Mouse (Mus musculus) cortical plate, adult 2 months (tissue): ENCODE measurements around the gene Atp2a1.

Source experiments
- CTCF ChIP-seq: fragments of 200-500 bp; IDR thresholded peaks from 2 replicates; pipeline ENCODE4 v1.5.1; 2011; ENCODE audit warnings: mild to moderate bottlenecking, control low read depth, low read length; ENCODE audit not compliant: insufficient read depth; ENCODE audit errors: extremely low read depth
- POLR2A ChIP-seq: fragments of 200-500 bp; IDR thresholded peaks from 2 replicates; pipeline ENCODE4 v1.6.1; 2011; ENCODE audit warnings: mild to moderate bottlenecking, low read length, control low read depth; ENCODE audit not compliant: insufficient read depth; ENCODE audit errors: extremely low read depth

- TF ChIP-seq CTCF (no peak), POLR2A (no peak)
Observed at GRCm38 (mm10) chr7:126421756-126422155, 41.2 kb downstream of the Atp2a1 start.
